Mouse (Mus musculus) fibroblast of lung, adult 2 months (primary cell): ENCODE measurements around the gene Bcat1.
"Not testable (repeated sequence)": the region's sequence is repeated elsewhere in the genome, so short reads cannot be mapped to it uniquely, and the experiment has no call there.

Source experiments
- DNase-seq: peaks from one replicate; pipeline ENCODE4 v3.0.0-alpha.2; 2011; ENCODE audit warnings: low read depth

Gene Bcat1

GRCm38 (mm10) chr6:145093038-145093622, 17.1 kb upstream of the Bcat1 start:
- DNase-seq = not testable (repeated sequence)

- DNase-seq = no peak
Measured at GRCm38 (mm10) chr6:145091998-145092397, 16.0 kb upstream of the Bcat1 start.

GRCm38 (mm10) chr6:145090928-145091327, 14.9 kb upstream of the Bcat1 start:
- no peak for DNase-seq

GRCm38 (mm10) chr6:145090201-145090863, 14.3 kb upstream of the Bcat1 start:
- DNase-seq = no peak

- DNase-seq = no peak
Measured at GRCm38 (mm10) chr6:145089373-145089772, 13.4 kb upstream of the Bcat1 start.

- no peak for DNase-seq
Measured at GRCm38 (mm10) chr6:145088451-145089113, 12.6 kb upstream of the Bcat1 start.

- DNase-seq = no peak
Measured at GRCm38 (mm10) chr6:145084343-145085117, 8.5 kb upstream of the Bcat1 start.

- no peak for DNase-seq
Measured at GRCm38 (mm10) chr6:145081721-145082120, 5.7 kb upstream of the Bcat1 start.

- DNase-seq = no peak
Measured at GRCm38 (mm10) chr6:145079087-145079759, 3.2 kb upstream of the Bcat1 start.

- DNase-seq = no peak
Measured at GRCm38 (mm10) chr6:145076286-145076685, 302 bp upstream of the Bcat1 start.

GRCm38 (mm10) chr6:145075088-145075547, 866 bp downstream of the Bcat1 start:
- DNase-seq = no peak

GRCm38 (mm10) chr6:145074461-145074860, 1.5 kb downstream of the Bcat1 start:
- no peak for DNase-seq

- no peak for DNase-seq
Measured at GRCm38 (mm10) chr6:145069921-145070320, 6.1 kb downstream of the Bcat1 start.

GRCm38 (mm10) chr6:145069397-145069796, 6.6 kb downstream of the Bcat1 start:
- no peak for DNase-seq

- DNase-seq = no peak
Measured at GRCm38 (mm10) chr6:145067679-145068078, 8.3 kb downstream of the Bcat1 start.

- DNase-seq = no peak
Measured at GRCm38 (mm10) chr6:145066416-145066815, 9.6 kb downstream of the Bcat1 start.

- DNase-seq = no peak
Measured at GRCm38 (mm10) chr6:145065301-145065845, 10.6 kb downstream of the Bcat1 start.

GRCm38 (mm10) chr6:145064104-145064503, 11.9 kb downstream of the Bcat1 start:
- no peak for DNase-seq

- no peak for DNase-seq
Measured at GRCm38 (mm10) chr6:145063212-145063868, 12.6 kb downstream of the Bcat1 start.

GRCm38 (mm10) chr6:145062763-145063162, 13.2 kb downstream of the Bcat1 start:
- DNase-seq = no peak

GRCm38 (mm10) chr6:145061361-145061760, 14.6 kb downstream of the Bcat1 start:
- no peak for DNase-seq
